Mouse (Mus musculus) C2C12 (cell line): ENCODE measurements at regions not wholly inside any gene's neighbourhood (a gene's known extent, or its start where the extent isn't known, plus 50 kb on each side); places are given as distances from the start of the nearest gene placed in this dataset.

ENCODE experiments used
- H3K27me3 ChIP-seq: one replicate; pipeline ENCODE4 v1.6.1; 2011; ENCODE audit not compliant: control insufficient read depth, insufficient read depth, insufficient read length
- H3K36me3 ChIP-seq: one replicate; pipeline ENCODE4 v1.6.1; 2011; ENCODE audit not compliant: control insufficient read depth, insufficient read depth
- H3K4me3 ChIP-seq: one replicate; pipeline ENCODE4 v1.5.1; 2011; ENCODE audit warnings: mild to moderate bottlenecking, control low read depth; ENCODE audit not compliant: poor library complexity, insufficient read depth, severe bottlenecking
- H3K79me2 ChIP-seq: one replicate; pipeline ENCODE4 v1.6.1; 2011; ENCODE audit not compliant: control insufficient read depth, insufficient read depth
- H3K79me3 ChIP-seq: one replicate; pipeline ENCODE4 v1.6.1; 2011; ENCODE audit warnings: low read depth, control low read depth
- H3ac ChIP-seq: one replicate; pipeline ENCODE3; 2011; ENCODE audit warnings: low read depth; ENCODE audit not compliant: control insufficient read depth, insufficient read length
- CEBPB ChIP-seq: IDR thresholded peaks from one replicate; pipeline ENCODE4 v1.6.1; 2011; ENCODE audit warnings: low read depth, mild to moderate bottlenecking, control low read depth, moderate library complexity
- CTCF ChIP-seq: IDR thresholded peaks from one replicate; pipeline ENCODE4 v1.5.1; 2011; ENCODE audit not compliant: control insufficient read depth, insufficient read depth, insufficient read length
- FOSL1 ChIP-seq: IDR thresholded peaks from one replicate; pipeline ENCODE4 v1.8.0; 2011; ENCODE audit warnings: mild to moderate bottlenecking, low read length; ENCODE audit not compliant: poor library complexity, insufficient read depth, severe bottlenecking
- MAX ChIP-seq: IDR thresholded peaks from one replicate; pipeline ENCODE4 v1.6.1; 2011; ENCODE audit warnings: mild to moderate bottlenecking, control low read depth
- MYOD1 ChIP-seq: IDR thresholded peaks from one replicate; pipeline ENCODE4 v1.6.1; 2011; ENCODE audit warnings: low read depth; ENCODE audit not compliant: control insufficient read depth, insufficient read length
- MYOG ChIP-seq: IDR thresholded peaks from one replicate; pipeline ENCODE4 v1.6.1; 2011; ENCODE audit not compliant: control insufficient read depth, insufficient read length; ENCODE audit errors: extremely low read depth
- USF1 ChIP-seq: IDR thresholded peaks from one replicate; pipeline ENCODE4 v1.6.1; 2011; ENCODE audit warnings: low read depth, mild to moderate bottlenecking, control low read depth, moderate library complexity

DNA sequence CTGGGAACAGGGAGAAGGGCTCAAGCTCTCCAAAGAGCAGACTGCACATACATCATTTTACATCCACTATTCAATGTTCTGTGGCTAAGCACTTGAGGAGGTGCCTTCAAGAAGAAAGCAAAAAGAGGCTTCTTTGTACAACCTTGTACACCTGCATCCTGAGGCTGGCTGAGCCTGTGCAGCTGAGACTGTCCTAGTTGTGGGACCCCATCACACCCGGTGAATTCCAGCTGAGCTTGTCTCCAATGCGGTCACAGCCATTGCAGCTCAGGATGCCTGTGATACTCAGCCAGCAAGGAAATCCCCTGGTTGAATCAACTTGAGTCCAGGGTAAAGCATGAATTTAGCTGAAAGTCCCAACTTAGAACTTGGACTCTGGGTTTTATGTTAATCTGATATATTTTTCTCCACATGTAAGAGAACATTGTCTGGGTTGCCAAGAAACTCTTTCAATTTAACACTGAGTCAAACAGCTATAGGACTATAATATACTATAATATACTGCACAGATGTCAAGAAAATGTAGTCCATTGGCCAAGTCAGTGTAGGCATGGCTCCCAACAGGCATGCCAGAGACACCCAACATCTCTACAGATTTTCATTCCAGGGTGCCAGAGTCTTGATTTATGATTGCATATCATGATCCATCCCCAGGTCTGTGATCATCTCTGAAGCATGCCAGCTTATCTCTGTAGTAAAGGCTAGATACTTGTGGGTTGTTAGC is 599.2 kb downstream of the Pard3 start:
- Histone ChIP-seq H3K27me3 (no peaks in the 10 kb centered on the region), H3ac (no peak overlapping the region), H3K36me3 (no peaks in the 10 kb centered on the region), H3K79me3 (no peaks in the 10 kb centered on the region), H3K4me3 (no peak overlapping the region), H3K79me2 (no peaks in the 10 kb centered on the region)
- TF ChIP-seq CEBPB: no peak
- no peak for TF ChIP-seq MYOG
- no peak for TF ChIP-seq USF1
- TF ChIP-seq MYOD1: no peak
- no peak for TF ChIP-seq FOSL1
- TF ChIP-seq CTCF: no peak
- TF ChIP-seq MAX: no peak

DNA sequence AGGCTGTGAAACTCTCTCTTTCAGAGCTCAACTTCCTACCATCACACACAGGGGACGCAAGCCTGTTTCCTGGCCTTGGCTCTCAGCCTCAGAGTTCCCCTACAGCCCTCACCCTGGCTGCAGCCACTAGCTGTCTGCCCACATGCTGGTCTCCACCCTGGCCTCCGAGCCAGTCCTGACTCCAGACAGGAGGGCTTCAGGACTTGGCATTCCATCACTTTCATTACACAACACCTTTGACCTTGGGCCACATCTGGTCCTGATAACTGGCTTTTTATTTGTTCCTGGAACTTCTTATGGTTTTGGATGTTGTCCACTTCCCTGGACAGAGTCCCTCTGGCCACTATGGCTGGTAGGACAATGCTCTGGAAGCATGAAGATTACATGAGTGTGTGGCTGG is 602.9 kb downstream of the Pard3 start:
- Histone ChIP-seq H3ac (no peak overlapping the region), H3K27me3 (no peaks in the 10 kb centered on the region), H3K79me2 (no peaks in the 10 kb centered on the region), H3K36me3 (no peaks in the 10 kb centered on the region), H3K79me3 (no peaks in the 10 kb centered on the region), H3K4me3 (no peak overlapping the region)
- no peak for TF ChIP-seq CTCF
- TF ChIP-seq CEBPB: no peak
- no peak for TF ChIP-seq MYOD1
- TF ChIP-seq MYOG: no peak
- no peak for TF ChIP-seq MAX
- no peak for TF ChIP-seq FOSL1
- no peak for TF ChIP-seq USF1

GRCm38 (mm10) chr8:127668991-127669390 is 605.3 kb downstream of the Pard3 start:
- Histone ChIP-seq H3K36me3 (no peaks in the 10 kb centered on the region), H3K79me2 (no peaks in the 10 kb centered on the region), H3K79me3 (no peaks in the 10 kb centered on the region), H3K4me3 (no peak overlapping the region), H3K27me3 (no peaks in the 10 kb centered on the region), H3ac (no peak overlapping the region)
- TF ChIP-seq CEBPB: no peak
- no peak for TF ChIP-seq FOSL1
- no peak for TF ChIP-seq MYOD1
- TF ChIP-seq MAX: no peak
- TF ChIP-seq MYOG: no peak
- TF ChIP-seq USF1: no peak
- no peak for TF ChIP-seq CTCF

GRCm38 (mm10) chr8:127674063-127674462 is 610.4 kb downstream of the Pard3 start:
- Histone ChIP-seq H3K4me3 (no peak overlapping the region), H3K79me3 (no peaks in the 10 kb centered on the region), H3K36me3 (no peaks in the 10 kb centered on the region), H3K79me2 (no peaks in the 10 kb centered on the region), H3K27me3 (no peaks in the 10 kb centered on the region), H3ac (no peak overlapping the region)
- TF ChIP-seq USF1 (no peak), CTCF (no peak), MAX (no peak), MYOG (no peak), CEBPB (no peak), MYOD1 (no peak), FOSL1 (no peak)

DNA sequence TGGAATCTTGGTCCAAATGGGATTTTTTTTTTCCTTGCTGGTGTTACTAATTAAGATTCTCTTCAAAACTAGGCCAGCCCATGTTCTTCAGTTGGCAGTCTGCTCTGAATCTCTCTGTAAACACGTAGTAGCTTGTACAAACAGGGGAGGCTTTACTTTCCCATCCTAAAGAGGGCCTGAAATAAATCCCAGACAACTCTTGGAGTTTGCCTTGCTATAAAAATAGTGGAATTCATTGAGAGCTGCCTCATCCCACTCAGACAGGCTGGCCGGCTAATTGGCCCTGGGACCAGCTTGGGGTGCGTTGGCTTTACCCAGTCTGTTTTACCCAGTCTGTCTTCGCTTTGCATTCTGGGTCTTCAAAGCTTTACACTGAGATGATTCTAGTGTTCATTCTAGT is 611.7 kb downstream of the Pard3 start:
- Histone ChIP-seq H3K4me3 (no peak overlapping the region), H3K79me3 (no peaks in the 10 kb centered on the region), H3K79me2 (no peaks in the 10 kb centered on the region), H3K36me3 (no peaks in the 10 kb centered on the region), H3ac (no peak overlapping the region), H3K27me3 (no peaks in the 10 kb centered on the region)
- TF ChIP-seq CEBPB: no peak
- no peak for TF ChIP-seq FOSL1
- no peak for TF ChIP-seq MAX
- TF ChIP-seq MYOG: no peak

GRCm38 (mm10) chr8:127680205-127680604 is 616.5 kb downstream of the Pard3 start:
- Histone ChIP-seq H3K79me2 (no peaks in the 10 kb centered on the region), H3K79me3 (no peaks in the 10 kb centered on the region), H3K4me3 (no peak overlapping the region), H3K36me3 (no peaks in the 10 kb centered on the region), H3K27me3 (no peaks in the 10 kb centered on the region), H3ac (no peak overlapping the region)
- TF ChIP-seq FOSL1 (no peak), MYOG (no peak), CTCF (no peak), USF1 (no peak), MAX (no peak), CEBPB (no peak), MYOD1 (no peak)
